Mouse (Mus musculus) neural tube, embryonic 13.5 days (tissue): Measurements from ENCODE around the gene Marveld3. TPM values are rescaled to one million over a fixed set of nuclear protein-coding genes. Genes with fewer than 3 reads are reported as not detected.

Experiments
- ATAC-seq: fragments of 200-750 bp; cut with Nextera tagmentation; 2 replicates; pipeline ENCODE4 v1.8.0; 2017; ENCODE audit warnings: low read depth, mild to moderate bottlenecking, moderate TSS enrichment, moderate library complexity
- H3K27ac ChIP-seq: fragments of 300-500 bp; sonication (generic); replicated peaks from 2 replicates; pipeline ENCODE4 v1.5.1; 2015; ENCODE audit warnings: moderate library complexity, mild to moderate bottlenecking, inconsistent platforms
- H3K27me3 ChIP-seq: fragments of 300-500 bp; sonication (generic); 2 replicates; pipeline ENCODE4 v1.6.1; 2015; ENCODE audit warnings: mild to moderate bottlenecking, inconsistent platforms
- H3K36me3 ChIP-seq: fragments of 300-500 bp; sonication (generic); 2 replicates; pipeline ENCODE4 v1.6.1; 2015; ENCODE audit warnings: mild to moderate bottlenecking, inconsistent platforms
- H3K4me1 ChIP-seq: fragments of 300-500 bp; sonication (generic); replicated peaks from 2 replicates; pipeline ENCODE4 v1.6.1; 2015; ENCODE audit warnings: inconsistent platforms
- H3K4me2 ChIP-seq: fragments of 300-500 bp; sonication (generic); 2 replicates; pipeline ENCODE4 v1.6.1; 2015; ENCODE audit warnings: inconsistent platforms, mild to moderate bottlenecking, moderate library complexity
- H3K4me3 ChIP-seq: fragments of 300-500 bp; sonication (generic); 2 replicates; pipeline ENCODE4 v1.5.1; 2015; ENCODE audit warnings: mild to moderate bottlenecking, inconsistent platforms
- H3K9ac ChIP-seq: fragments of 300-500 bp; sonication (generic); 2 replicates; pipeline ENCODE4 v1.6.1; 2015; ENCODE audit warnings: moderate library complexity, mild to moderate bottlenecking, inconsistent platforms
- H3K9me3 ChIP-seq: fragments of 300-500 bp; sonication (generic); 2 replicates; pipeline ENCODE4 v1.6.1; 2016; ENCODE audit warnings: inconsistent platforms
- WGBS: fragments of 180-500 bp; shearing (Covaris S2); methylation state at CpG from one replicate; pipeline ENCODE4 v1.1.7; 2015; 5-methylcytosine and 5-hydroxymethylcytosine counted together
- polyA plus RNA-seq: library from polyadenylated mRNA; unstranded; fragments of >200 nt; fragmentation: Nextera tagmentation; extraction: Ambion mirVana; gene quantifications from 2 replicates; pipeline ENCODE4 v1.2.1, GENCODE M21; 2015

Gene Marveld3
- 0.55 and 0.74 TPM in 2 replicates for polyA plus RNA-seq

GRCm38 (mm10) chr8:109961693-109962367 is at the start of gene Marveld3:
Gene Marveld3, minus strand, starts transcription at chr8:109962203.
- 0 out of 2 replicates have a peak, but pooled peaks have one; percentile 28 for ATAC-seq
- Histone ChIP-seq H3K36me3 (no peaks in the 10 kb centered on the region), H3K27ac (no peak within 1 kb of the TSS), H3K9ac (peak within 1 kb of the TSS; percentile 52), H3K4me1 (peaks cover 28% of the 10 kb centered on the region), H3K9me3 (no peaks in the 10 kb centered on the region), H3K4me2 (peak within 1 kb of the TSS; percentile 58), H3K27me3 (peaks cover 46% of the 10 kb centered on the region), H3K4me3 (peak within 1 kb of the TSS; percentile 39)
- 2% methylated on average over 64 of the region's 64 CpGs for WGBS

- H3K36me3 ChIP-seq: no peaks in the 10 kb centered on the region
- ATAC-seq: no peak
- WGBS: 34% methylated on average over 5 of the region's 5 CpGs
- H3K4me2 ChIP-seq: no peak overlapping the region
- H3K4me3 ChIP-seq: no peak overlapping the region
- no peak overlapping the region for H3K27ac ChIP-seq
- H3K9me3 ChIP-seq: no peaks in the 10 kb centered on the region
- no peak overlapping the region for H3K9ac ChIP-seq
- H3K4me1 ChIP-seq: peaks cover 9% of the 10 kb centered on the region; the same call in 1 of the 2 replicates
- H3K27me3 ChIP-seq: no peaks in the 10 kb centered on the region
Measured at GRCm38 (mm10) chr8:110010868-110011267, 48.9 kb upstream of the Marveld3 start.

GRCm38 (mm10) chr8:110008995-110009446 is 47.0 kb upstream of the Marveld3 start:
- Histone ChIP-seq H3K27me3 (no peaks in the 10 kb centered on the region), H3K4me3 (no peak overlapping the region), H3K36me3 (no peaks in the 10 kb centered on the region), H3K27ac (no peak overlapping the region), H3K4me1 (peaks cover 9% of the 10 kb centered on the region; the same call in 1 of the 2 replicates), H3K9ac (no peak overlapping the region), H3K9me3 (no peaks in the 10 kb centered on the region), H3K4me2 (no peak overlapping the region)
- ATAC-seq: no peak
- WGBS: 69% methylated on average over 8 of the region's 8 CpGs

GRCm38 (mm10) chr8:110008228-110008994 is 46.4 kb upstream of the Marveld3 start:
- 87% methylated on average over 25 of the region's 26 CpGs for WGBS
- peaks cover 9% of the 10 kb centered on the region; the same call in 1 of the 2 replicates for H3K4me1 ChIP-seq
- ATAC-seq: no peak

GRCm38 (mm10) chr8:110006312-110007023 is 44.5 kb upstream of the Marveld3 start:
- no peaks in the 10 kb centered on the region for H3K36me3 ChIP-seq
- H3K27ac ChIP-seq: peak overlapping the region; percentile 61
- no peak overlapping the region for H3K4me2 ChIP-seq
- H3K27me3 ChIP-seq: no peaks in the 10 kb centered on the region
- H3K9ac ChIP-seq: no peak overlapping the region
- ATAC-seq: peak; percentile 59
- no peak overlapping the region for H3K4me3 ChIP-seq
- H3K9me3 ChIP-seq: no peaks in the 10 kb centered on the region
- WGBS: 59% methylated on average over 17 of the region's 17 CpGs
- H3K4me1 ChIP-seq: peaks cover 9% of the 10 kb centered on the region; the same call in 1 of the 2 replicates

More at GRCm38 (mm10) chr8:110008228-110008994, 46.4 kb upstream of the Marveld3 start:
- Histone ChIP-seq H3K27me3 (no peaks in the 10 kb centered on the region), H3K9me3 (no peaks in the 10 kb centered on the region), H3K4me2 (no peak overlapping the region), H3K36me3 (no peaks in the 10 kb centered on the region), H3K27ac (no peak overlapping the region), H3K4me3 (no peak overlapping the region), H3K9ac (no peak overlapping the region)

- no peaks in the 10 kb centered on the region for H3K27me3 ChIP-seq
- peaks cover 9% of the 10 kb centered on the region; the same call in 1 of the 2 replicates for H3K4me1 ChIP-seq
- no peak overlapping the region for H3K9ac ChIP-seq
- H3K36me3 ChIP-seq: no peaks in the 10 kb centered on the region
- no peak overlapping the region for H3K4me2 ChIP-seq
- H3K9me3 ChIP-seq: no peaks in the 10 kb centered on the region
- H3K4me3 ChIP-seq: no peak overlapping the region
- no peak for ATAC-seq
- no peak overlapping the region for H3K27ac ChIP-seq
- WGBS: 86% methylated on average over 5 of the region's 5 CpGs
Measured at GRCm38 (mm10) chr8:110004300-110004699, 42.3 kb upstream of the Marveld3 start.

GRCm38 (mm10) chr8:110002953-110003352 is 41.0 kb upstream of the Marveld3 start:
- H3K27ac ChIP-seq: no peak overlapping the region
- H3K9me3 ChIP-seq: no peaks in the 10 kb centered on the region
- H3K4me3 ChIP-seq: no peak overlapping the region
- no peak for ATAC-seq
- H3K9ac ChIP-seq: no peak overlapping the region
- 37% methylated on average over 9 of the region's 9 CpGs for WGBS
- no peaks in the 10 kb centered on the region for H3K36me3 ChIP-seq
- H3K4me1 ChIP-seq: peaks cover 9% of the 10 kb centered on the region; the same call in 1 of the 2 replicates
- no peaks in the 10 kb centered on the region for H3K27me3 ChIP-seq
- H3K4me2 ChIP-seq: no peak overlapping the region

GRCm38 (mm10) chr8:109999974-110000373 is 38.0 kb upstream of the Marveld3 start:
- no peak for ATAC-seq
- Histone ChIP-seq H3K9ac (no peak overlapping the region), H3K36me3 (no peaks in the 10 kb centered on the region), H3K9me3 (no peaks in the 10 kb centered on the region), H3K4me2 (no peak overlapping the region), H3K4me1 (no peaks in the 10 kb centered on the region), H3K4me3 (no peak overlapping the region), H3K27ac (no peak overlapping the region), H3K27me3 (no peaks in the 10 kb centered on the region)
- WGBS: 85% methylated on average over 10 of the region's 10 CpGs

- no peak overlapping the region for H3K4me3 ChIP-seq
- H3K4me2 ChIP-seq: no peak overlapping the region
- WGBS: 70% methylated on average over 7 of the region's 7 CpGs
- no peak for ATAC-seq
- no peak overlapping the region for H3K27ac ChIP-seq
- no peak overlapping the region for H3K9ac ChIP-seq
- no peaks in the 10 kb centered on the region for H3K36me3 ChIP-seq
- no peaks in the 10 kb centered on the region for H3K4me1 ChIP-seq
- H3K27me3 ChIP-seq: no peaks in the 10 kb centered on the region
- H3K9me3 ChIP-seq: no peaks in the 10 kb centered on the region
Measured at GRCm38 (mm10) chr8:109998066-109998465, 36.1 kb upstream of the Marveld3 start.

GRCm38 (mm10) chr8:109997381-109997780 is 35.4 kb upstream of the Marveld3 start:
- ATAC-seq: no peak
- no peak overlapping the region for H3K9ac ChIP-seq
- 92% methylated on average over 9 of the region's 9 CpGs for WGBS

GRCm38 (mm10) chr8:109992951-109993350 is 30.9 kb upstream of the Marveld3 start:
- no peaks in the 10 kb centered on the region for H3K9me3 ChIP-seq
- H3K27ac ChIP-seq: no peak overlapping the region
- no peaks in the 10 kb centered on the region for H3K4me1 ChIP-seq
- H3K9ac ChIP-seq: no peak overlapping the region
- H3K4me3 ChIP-seq: no peak overlapping the region
- H3K27me3 ChIP-seq: no peaks in the 10 kb centered on the region
- WGBS: 87% methylated on average over 1 of the region's 1 CpGs
- no peak overlapping the region for H3K4me2 ChIP-seq
- no peaks in the 10 kb centered on the region for H3K36me3 ChIP-seq
- no peak for ATAC-seq

More at GRCm38 (mm10) chr8:109997381-109997780, 35.4 kb upstream of the Marveld3 start:
- Histone ChIP-seq H3K27me3 (no peaks in the 10 kb centered on the region), H3K4me1 (no peaks in the 10 kb centered on the region), H3K4me2 (no peak overlapping the region), H3K4me3 (no peak overlapping the region), H3K36me3 (no peaks in the 10 kb centered on the region), H3K27ac (no peak overlapping the region), H3K9me3 (no peaks in the 10 kb centered on the region)

GRCm38 (mm10) chr8:109992166-109992565 is 30.2 kb upstream of the Marveld3 start:
- H3K27ac ChIP-seq: no peak overlapping the region
- no peaks in the 10 kb centered on the region for H3K36me3 ChIP-seq
- H3K9ac ChIP-seq: no peak overlapping the region
- no peaks in the 10 kb centered on the region for H3K27me3 ChIP-seq
- no peak overlapping the region for H3K4me3 ChIP-seq
- 71% methylated on average over 5 of the region's 5 CpGs for WGBS
- no peaks in the 10 kb centered on the region for H3K9me3 ChIP-seq
- H3K4me1 ChIP-seq: no peaks in the 10 kb centered on the region
- ATAC-seq: no peak
- no peak overlapping the region for H3K4me2 ChIP-seq
